Mouse (Mus musculus) monocyte, adult 59 days (primary cell): ENCODE results near the gene Slc17a3. TPM values are rescaled to one million over a fixed set of nuclear protein-coding genes. Genes with fewer than 3 reads are reported as not detected.

Experiments used
- total RNA-seq, 2 experiments: library from RNA; stranded (reverse); gene quantifications; one replicate each; pipeline ENCODE4 v1.2.4; 2023

Slc17a3 gene
- not detected for total RNA-seq

DNA sequence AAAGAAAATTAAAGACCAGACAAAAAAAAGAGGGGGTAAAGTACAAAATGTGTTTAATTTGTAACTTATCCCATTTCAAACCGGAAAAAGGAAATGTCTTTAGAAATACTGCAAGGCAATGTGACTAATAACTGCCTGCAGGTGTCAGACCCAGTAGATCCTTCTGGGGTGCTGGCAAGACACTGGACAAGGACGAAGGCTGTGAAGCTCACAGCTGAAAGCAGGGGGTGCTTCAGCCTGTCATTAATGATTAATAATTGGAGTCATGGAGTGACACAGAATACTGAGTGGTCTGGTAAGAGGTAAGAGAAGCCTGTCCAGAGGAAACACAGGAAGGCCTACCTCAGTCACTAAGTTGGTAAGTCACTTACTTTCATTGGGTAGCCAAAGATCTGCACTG is at the start of gene Slc17a3:
TSS of gene Slc17a3 (plus strand) at position 127 of the 400 bp plus-strand sequence.

DNA sequence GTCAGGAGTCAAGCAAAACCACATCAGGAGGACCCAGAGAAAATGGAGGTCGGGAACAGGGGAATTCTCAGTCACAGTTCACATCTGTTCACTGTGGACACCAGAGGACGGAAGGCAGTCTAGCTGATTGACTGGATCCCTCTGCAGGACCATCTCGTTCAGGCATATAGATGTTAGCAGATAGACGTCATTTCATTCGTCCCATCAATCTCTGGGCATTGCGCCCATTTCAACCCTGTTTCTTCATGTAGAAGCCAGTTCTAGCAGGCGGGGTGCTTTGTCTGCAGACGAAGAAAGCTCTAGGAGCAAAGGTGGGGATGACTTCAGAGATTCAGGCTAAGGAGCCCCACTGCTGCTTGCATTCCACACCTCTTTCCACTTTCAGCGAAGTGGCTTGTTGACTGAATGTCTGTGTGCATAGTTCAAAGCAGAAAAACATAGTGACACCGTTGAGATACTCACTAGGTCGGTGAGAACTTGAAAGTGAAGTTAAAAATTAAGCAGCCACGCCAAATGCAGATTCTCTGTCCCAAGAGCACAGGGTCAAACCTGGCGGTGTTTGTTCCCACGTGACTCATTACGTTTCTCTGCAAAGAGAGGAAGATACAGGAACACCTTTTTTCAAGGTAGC is 32.7 kb upstream of the Slc17a3 start, which contains the start of gene Slc17a2:
TSS of gene Slc17a2 (plus strand) at position 572 of the 631 bp plus-strand sequence.

DNA sequence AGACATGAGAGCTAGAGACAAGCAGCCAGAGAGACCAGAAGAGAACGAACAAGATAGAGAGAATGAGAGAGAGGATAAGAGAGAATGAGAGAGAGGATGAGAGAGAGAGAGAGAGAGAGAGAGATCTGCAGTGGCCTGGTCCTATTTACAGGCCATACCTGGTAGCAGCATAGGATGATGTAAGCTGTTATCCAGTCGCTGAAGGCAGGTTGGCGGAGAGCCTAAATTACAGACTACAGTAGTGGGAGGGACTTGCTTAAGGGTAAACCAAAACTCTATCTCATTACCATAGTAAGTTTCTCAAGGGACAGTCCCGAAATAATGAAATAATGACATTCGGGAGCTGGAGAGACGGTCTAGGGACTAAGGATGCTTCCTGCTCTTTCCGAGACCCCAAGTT is 28.2 kb downstream of the Slc17a3 start, which contains the start of gene Slc17a1:
TSS of gene Slc17a1 (plus strand) at position 346 of the 400 bp plus-strand sequence.

Other genes with a start within 250 kb of the Slc17a3 start
- 10 to 100 TPM; 24.2 to 27.4 TPM for gene Hist1h2be, start 218.3 kb upstream of the Slc17a3 start, total RNA-seq
- 100 to 1,000 TPM; 580 to 629 TPM for gene Hist1h1e, start 216.9 kb upstream of the Slc17a3 start, total RNA-seq
- 10 to 100 TPM; 16.6 to 18.1 TPM for gene Hist1h2ac, start 155.5 kb upstream of the Slc17a3 start, total RNA-seq
- gene Hist1h2bc, start 155.2 kb upstream of the Slc17a3 start, total RNA-seq, result 10 to 100 TPM; 36.5 to 38.0 TPM
- under 1 TPM in 1 of 2 experiments, not detected in 1; 0.73 TPM for gene Hist1h1t, start 143.6 kb upstream of the Slc17a3 start, total RNA-seq
- 100 to 1,000 TPM; 164 to 221 TPM for gene Hist1h4c, start 141.0 kb upstream of the Slc17a3 start, total RNA-seq
- gene Hfe, start 128.6 kb upstream of the Slc17a3 start, total RNA-seq, result 100 to 1,000 TPM; 136 to 146 TPM
- 1,000 to 10,000 TPM; 1,025 to 1,075 TPM for gene Hist1h1c, start 100.6 kb upstream of the Slc17a3 start, total RNA-seq
- gene Hist1h3c, start 93.8 kb upstream of the Slc17a3 start, total RNA-seq, result 1 to 10 TPM; 5.7 to 5.9 TPM
- 10 to 100 TPM; 58.8 to 70.5 TPM for gene Hist1h2bb, start 92.7 kb upstream of the Slc17a3 start, total RNA-seq
- gene Hist1h2ab, start 88.3 kb upstream of the Slc17a3 start, total RNA-seq, result 10 to 100 TPM; 44.8 to 51.5 TPM
- 10 to 100 TPM; 32.0 to 33.9 TPM for gene Hist1h3b, start 87.2 kb upstream of the Slc17a3 start, total RNA-seq
- 100 to 1,000 TPM in 1 of 2 experiments, 10 to 100 TPM in 1; 84.1 to 109 TPM for gene Hist1h4b, start 82.4 kb upstream of the Slc17a3 start, total RNA-seq
- 100 to 1,000 TPM; 158 to 172 TPM for gene Hist1h4a, start 78.2 kb upstream of the Slc17a3 start, total RNA-seq
- 100 to 1,000 TPM; 333 to 340 TPM for gene Hist1h3a, start 77.0 kb upstream of the Slc17a3 start, total RNA-seq
- gene Hist1h1a, start 75.8 kb upstream of the Slc17a3 start, total RNA-seq, result 10 to 100 TPM; 34.1 to 37.9 TPM
- not detected for gene Trim38, start 69.5 kb upstream of the Slc17a3 start, total RNA-seq
- gene Slc17a2, start 32.4 kb upstream of the Slc17a3 start, total RNA-seq, result not detected
- not detected for gene Slc17a1, start 28.3 kb downstream of the Slc17a3 start, total RNA-seq
- gene Slc17a4, start 75.6 kb downstream of the Slc17a3 start, total RNA-seq, result not detected
- not detected for gene Hist1h2ba, start 94.7 kb downstream of the Slc17a3 start, total RNA-seq
- not detected for gene Hist1h2aa, start 95.0 kb downstream of the Slc17a3 start, total RNA-seq
- not detected for gene Scgn, start 151.8 kb downstream of the Slc17a3 start, total RNA-seq